Mouse (Mus musculus): ENCODE measurements at regions not wholly inside any gene's neighbourhood (a gene's known extent, or its start where the extent isn't known, plus 50 kb on each side); places are given as distances from the start of the nearest gene placed in this dataset.
A peak's percentile ranks its signal among the peaks of the same experiment; 100 is the strongest.
"Not testable (repeated sequence)": the region's sequence is repeated elsewhere in the genome, so short reads cannot be mapped to it uniquely, and the experiment has no call there.

DNA sequence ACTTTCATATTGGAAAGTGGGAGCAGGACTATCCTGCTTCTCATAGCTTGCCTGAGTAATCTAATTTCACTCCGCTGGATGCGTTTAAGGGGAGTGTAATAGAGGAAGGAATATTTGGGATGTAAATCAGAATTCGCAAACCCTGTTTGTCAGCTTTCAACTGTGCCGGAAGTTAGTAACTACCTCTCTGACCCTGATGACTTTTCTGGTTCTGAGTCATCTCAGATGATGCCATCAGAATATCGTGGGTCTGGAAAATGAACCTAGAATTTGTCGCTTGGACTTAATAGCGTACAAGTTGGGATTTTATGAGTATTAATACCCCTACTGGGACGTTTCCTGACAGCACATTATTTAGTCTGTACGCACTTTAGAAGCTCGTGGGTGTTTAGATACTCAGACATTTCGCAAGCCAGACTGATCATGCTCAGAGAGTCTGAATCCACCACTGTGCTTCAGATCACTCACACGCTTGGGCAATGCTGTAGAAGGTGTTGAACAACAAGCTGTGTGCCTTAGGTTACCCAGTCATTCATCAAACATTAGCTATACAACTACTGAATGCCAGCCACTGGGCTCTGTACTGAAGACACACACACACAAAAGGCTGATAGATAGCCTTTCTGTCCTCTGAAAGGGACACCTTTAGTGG is 131.1 kb downstream of the Phlda1 start:
- no peak for DNase-seq

DNA sequence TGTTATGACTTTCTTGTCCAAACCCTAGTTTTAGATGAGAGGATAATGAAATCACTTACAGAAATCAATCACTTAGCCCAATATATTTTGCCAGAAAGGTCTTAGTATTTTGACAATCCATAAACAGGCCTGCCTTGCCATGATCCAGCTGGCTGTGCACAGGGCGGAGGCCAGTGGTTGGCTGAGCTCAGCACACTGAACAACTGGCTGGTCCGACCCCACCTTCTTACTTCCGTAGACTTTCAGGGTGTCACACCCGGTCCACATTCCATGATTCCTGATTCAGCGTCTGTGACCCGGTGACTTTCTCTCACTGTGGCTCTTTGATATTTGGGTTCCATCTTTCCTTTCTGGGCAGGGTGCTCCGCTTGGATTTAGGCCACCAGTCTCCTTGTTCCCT is 133.8 kb downstream of the Phlda1 start:
- no peak for DNase-seq

DNA sequence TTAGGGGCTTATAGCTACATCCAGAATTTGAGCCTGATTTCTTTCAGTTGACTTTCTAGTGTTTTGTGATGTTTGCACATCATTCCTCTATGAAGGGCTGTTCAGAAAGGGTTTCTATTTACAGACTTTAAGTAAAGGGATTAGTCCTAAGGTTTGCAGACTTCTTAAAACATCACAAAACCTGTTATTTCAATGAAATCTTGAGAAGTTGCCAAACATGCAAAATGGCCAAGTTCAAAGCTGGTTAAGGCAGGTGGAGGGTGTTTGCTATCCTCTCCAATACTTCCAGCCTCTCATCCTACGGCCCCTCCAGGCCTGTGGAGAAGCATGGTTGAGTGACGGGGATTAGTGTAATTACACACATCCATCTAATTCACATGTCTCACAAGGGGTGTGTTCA is 136.6 kb downstream of the Phlda1 start:
- DNase-seq = no peak

DNA sequence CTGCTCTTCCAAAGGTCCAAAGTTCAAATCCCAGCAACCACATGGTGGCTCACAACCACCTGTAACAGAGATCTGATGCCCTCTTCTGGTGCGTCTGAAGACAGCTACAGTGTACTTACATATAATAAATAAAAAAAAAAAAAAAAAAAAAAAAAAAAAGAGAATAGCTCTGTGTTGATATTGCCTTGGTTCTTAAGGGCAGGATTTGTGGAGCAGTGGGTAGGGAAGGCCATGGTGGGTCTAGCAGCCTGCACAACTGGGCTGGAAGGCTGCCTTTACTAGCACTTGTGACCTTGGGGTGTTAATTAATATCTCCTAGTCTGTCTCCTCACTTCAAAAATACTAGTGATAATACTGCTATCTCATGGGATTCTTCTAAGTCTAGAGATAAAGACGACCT is 147.7 kb downstream of the Phlda1 start:
- not testable (repeated sequence) for DNase-seq

DNA sequence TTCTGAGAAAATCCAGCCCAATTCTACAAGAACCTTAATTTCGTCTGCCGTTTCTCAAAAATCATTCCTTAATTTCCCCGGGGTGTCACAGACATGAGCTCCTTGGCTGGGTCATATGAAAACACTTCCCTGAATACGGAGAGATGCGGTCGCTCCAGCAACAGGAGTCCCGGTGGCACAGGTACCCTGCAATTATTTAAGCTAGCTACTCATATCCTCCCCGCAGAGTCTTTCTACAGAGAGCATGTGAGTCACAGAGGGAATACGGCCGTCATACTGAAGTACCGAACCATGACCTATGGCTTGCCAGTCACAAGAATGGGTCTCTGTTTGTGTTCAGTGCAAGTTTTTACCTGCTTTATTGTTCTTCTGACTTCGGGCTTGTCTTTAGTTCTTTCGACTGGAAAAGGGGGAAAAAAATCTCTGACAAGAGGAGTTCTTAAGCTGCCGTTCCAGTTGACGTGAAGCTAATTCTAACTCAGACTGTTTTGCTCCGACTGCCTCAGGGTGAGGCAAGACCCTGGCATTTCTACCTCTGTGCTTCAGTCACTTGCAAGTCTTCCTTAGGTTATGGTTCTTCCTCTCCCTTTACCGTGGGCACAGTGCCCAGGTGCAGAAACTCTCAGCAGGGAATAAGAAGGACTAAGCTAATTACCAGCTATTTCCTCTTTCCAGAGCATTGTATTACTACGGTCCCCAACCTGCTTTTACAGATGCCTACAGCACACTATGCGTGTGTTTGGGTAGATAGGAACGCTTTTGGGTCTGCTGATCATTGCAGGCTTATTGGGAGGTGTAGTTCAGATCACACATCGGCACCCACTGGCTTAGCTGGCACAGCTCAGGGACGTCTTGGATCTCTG is 148.5 kb downstream of the Phlda1 start:
- DNase-seq = peak; percentile 15 to 24

DNA sequence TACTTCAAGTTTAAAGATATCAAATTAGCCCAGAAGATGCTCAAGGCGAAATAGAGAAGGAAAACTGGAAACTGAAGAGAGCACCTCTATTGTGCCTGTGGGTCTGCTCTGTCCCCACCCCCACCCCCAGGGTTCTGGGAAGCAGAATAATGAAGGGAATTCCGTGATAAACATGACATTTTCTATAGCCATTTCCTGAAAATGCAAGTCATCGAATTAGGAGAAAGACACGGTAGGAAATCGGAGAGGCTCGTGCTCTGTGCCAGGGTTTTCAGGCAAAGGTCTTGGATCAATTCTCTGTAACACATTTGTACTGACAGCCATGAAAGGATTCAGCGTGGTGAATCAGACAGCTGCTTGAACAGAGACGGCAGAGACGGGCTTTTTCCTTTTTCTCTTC is 152.7 kb downstream of the Phlda1 start:
- DNase-seq = peak in 1 of 2 experiments; percentile 9

DNA sequence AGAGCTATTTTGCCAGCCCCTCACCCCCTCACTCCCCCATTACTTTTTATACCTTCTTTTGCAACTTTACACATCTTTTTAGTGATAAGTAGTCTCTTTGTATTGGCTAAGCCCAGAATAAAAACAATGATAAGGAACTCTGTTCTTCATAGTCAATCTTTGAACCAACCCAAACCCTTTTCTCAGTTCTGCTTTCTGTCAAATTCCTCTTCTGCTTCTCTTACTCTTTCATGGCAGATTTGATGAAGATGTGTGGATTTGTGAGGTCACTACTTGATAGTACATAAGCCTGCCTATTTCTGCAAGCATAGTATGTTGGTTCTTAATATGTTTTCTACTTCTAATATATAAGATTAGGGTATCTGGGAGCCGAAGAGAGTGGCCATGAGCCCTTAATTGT is 156.6 kb downstream of the Phlda1 start:
- no peak for DNase-seq

DNA sequence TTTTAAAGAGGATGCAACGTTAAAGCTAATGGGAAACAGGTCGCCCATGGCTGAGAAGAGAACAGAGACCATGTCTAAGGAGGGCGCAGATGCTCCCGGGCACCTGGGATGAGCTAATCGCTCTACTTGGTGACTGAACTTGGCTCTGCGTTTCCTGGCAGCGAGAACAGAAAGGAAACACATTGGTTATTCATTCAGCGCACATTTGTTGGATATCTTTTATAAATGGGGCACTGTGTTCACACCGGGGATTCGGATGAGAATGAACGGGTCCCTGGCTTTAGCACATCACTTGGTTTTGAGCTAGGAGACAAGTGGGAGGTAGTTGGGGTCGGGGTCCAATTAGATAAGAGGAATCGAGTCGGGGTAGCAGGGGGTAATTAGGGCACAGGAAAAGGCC is 159.7 kb downstream of the Phlda1 start:
- DNase-seq = peak; percentile 35 to 51

DNA sequence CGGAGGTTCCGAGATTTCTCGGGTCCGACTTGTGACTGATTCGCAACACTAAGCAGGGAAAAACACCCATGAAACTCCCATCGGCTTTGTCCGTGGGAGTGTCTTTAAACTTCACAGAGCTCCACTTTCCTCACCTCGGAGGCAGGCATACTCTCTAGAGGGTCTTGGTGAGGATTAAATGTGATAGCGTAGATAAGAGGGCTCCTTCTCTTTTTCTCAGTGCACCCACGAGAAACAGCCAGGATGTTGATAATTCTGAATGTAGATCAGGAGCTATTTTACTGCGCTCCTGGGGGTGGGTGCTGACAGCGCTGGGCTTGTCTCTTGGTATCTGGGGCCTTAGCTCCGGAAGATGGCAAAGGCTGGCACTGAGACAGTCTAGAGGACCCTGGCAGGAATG is 160.9 kb downstream of the Phlda1 start:
- DNase-seq = no peak

DNA sequence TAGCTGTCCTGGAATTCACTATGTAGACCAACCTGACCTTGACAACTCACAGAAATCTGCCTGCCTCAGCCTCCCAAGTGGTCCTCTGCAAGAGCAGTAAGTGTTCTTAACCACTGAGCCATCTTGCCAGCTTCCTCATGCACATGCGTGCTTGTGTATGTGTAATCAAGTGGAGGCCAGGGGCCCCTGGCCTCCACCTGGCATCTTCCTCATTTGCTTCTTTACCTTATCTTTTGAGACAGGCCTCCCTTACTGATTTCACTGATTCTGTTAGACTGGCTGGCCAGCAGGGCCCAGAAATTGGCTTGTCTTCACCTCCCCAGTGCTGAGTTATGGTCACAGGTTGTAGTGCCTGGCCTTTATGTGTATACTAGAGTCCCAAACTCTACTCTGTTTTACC is 162.6 kb downstream of the Phlda1 start:
- DNase-seq = no peak

DNA sequence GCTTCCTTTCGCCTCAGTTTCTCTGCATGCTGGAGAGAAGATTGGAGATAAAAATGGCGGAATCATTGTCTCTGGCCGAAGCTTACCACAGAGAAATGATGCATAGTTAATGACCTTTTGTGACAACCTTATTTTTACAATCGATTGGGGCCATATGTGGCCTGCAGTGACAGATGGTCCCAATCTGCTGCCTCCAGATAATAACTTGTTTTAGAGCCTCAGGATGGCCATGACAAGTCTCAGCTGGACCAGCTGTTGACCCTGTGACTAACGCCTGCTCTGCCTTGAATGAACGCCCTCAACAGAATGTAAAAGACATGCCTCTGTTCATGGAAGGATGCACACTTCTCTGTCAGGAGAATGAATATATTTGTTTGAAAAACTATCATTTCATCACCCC is 163.6 kb downstream of the Phlda1 start:
- DNase-seq = no peak

DNA sequence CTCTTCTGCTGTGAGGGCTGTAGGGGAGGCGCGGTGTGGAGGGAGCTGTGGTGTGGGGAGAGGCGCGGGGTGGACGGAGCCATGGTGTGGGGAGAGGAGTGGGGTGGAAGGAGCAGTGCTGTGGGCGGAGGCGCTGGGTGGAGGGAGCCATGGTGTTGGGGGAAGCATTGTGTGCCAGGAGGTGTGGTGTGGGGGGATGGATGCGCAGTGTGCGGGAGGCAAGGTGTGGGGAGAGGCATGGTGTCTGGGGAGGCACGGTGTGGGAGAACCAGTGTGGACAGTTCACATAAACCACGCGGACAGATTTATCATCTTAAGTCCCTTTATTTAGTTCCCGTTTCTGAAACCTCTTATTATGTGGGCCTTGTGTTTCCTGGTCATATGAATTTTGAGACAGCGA is 164.6 kb downstream of the Phlda1 start:
- DNase-seq = no peak

DNA sequence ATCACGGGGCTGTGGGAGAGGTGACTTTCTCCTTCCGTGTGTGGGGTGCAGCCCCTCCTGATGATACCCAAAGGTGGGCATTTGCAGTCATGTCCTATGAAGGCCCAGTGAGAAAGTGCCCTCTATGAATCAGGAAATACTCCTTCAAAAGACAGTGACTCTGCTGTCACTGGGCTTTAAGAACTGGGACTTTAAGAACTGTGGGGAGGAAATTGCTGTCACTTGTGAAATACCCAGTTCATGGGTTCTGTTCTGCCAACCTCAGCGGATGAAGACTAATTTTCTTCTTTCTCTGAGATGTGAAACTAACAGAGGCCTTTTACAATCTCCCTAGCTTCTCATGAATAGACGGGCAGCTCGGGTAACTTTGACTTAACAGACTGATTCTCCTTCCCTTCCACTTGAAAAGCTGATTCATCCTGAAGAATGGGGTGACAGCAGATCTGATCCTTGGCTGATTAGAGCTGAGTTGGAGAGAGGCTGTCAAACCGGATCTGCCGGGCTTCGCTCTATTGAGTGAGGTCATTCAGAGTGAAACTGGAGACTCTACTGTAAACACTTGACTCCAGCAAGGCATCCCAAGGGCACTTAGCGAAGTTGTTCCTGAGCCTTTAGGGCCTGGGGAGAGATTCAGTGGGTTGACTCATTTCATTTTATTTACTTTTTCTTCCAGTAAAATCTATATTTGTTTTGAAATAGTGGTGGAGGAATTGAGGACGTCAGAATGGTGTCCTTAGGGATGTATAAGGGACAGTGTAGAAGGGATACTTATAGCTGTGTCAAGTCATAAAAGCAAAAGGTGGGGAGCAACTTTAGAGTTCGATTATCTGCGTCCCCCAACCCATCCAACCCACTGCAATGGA is 166.6 kb downstream of the Phlda1 start:
- no peak for DNase-seq

DNA sequence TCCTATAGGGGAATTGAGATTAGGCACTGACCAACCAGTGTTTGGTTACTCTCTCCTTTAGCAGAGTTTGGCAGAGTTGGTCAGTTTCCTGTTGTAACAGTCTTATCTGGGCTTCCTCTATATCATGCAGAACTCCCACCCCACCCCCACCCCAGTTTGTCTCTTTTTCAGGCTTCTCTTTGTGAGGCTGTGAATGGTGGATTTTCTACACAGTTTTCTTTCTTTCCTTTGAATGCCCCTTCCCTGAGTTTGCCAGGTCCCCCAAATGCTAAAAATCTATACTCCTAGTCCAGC is 167.2 kb downstream of the Phlda1 start:
- DNase-seq = no peak

DNA sequence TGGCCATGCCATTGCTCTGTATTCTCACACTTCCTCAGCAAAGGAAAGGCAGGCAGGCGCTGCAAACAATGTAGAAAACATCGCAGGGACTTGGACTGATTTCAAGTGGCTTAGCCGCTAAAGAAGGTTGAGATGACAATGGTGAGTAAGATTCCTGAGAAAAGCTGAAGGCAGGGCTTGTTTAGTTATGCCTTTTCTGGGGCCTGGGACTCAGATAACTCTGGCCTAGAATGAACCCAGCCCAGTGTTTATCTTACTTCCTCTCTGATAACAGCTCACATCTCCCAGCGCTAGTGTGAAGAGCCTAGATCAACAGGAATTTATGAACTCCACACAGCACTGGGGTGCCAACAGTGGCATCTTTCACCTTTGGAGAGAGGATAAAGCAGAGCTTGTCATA is 170.2 kb downstream of the Phlda1 start:
- DNase-seq = no peak

DNA sequence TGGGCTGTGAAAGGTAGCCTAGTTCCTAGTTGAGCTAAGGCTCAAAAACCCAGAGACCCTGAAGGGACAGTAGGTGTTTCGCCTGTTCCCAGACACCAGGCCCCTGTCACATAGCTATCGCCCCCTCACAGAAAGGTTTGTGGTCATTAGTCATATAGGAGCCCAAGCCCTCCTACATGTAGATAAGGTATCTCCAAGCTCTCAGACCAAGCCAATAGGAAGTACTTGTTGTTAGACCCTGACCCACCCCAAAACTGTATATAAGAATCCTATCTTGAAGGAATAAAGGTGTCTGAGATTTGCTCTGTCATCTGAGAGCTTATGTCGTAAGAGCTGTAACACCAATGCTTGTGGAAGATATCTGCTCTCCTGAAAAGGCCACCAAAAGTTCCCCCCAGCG is 174.8 kb downstream of the Phlda1 start:
- no peak for DNase-seq

DNA sequence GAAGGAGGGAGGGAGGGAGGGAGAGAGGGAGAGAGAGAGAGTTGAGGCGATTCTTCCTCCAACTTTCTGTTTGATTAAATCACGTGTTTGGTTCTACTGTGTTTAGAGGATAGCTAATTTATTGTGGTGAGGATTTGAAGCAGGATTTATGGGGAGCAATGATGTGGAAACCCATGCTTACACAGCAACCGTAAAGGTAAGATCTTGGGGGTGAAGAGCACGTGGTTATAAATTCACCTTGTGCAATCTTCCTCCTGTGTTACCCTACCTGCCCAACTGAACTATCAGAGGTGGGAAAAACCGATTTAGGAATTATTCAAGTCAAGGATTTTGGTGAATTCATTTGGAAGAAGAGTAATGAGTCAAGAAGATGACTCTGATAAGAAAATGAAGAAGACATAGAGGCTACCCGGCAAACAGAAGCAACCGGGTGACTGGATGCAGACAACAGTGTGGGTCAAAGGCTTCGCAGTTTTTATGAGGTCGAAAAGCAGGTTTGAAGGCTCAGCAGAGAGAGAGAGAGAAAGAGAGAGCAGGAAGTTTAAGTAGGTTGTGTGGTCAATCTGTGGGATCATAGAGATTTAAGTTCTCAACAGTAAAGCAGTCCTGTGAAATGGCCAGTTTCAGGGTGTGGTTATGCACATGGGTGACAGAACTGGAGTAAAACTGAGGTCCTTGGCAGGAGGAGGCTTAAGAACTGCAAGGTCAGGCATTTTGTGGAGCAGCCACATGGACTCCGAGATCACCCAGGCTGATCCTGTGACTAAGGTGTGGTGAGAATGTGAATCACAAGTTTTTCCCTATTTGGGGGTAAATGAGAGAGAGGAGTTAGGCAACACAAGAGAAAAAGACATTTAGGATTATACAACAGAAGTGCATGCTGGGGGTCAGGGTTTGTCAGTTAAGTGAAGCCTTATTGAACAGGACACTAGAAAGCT is 178.6 kb downstream of the Phlda1 start:
- no peak for DNase-seq

DNA sequence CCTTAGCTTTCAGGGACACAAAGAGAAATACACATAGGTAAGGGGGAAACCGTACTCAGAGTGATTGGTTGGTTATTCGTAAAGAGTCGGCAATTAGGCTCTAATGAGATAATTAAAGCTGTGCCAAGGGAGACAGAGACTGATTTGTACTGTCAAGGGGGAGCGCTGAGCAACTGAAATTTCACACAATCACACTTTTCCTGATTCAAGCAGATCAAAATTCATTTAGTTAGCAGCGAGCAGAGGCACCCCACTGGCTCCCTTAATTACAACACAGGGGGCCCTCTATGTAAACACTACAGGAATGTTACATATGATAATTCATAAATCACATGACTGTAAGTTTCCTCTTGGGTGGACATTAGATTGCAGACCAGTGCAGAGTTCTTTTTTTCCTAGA is 180.5 kb downstream of the Phlda1 start:
- DNase-seq = no peak

DNA sequence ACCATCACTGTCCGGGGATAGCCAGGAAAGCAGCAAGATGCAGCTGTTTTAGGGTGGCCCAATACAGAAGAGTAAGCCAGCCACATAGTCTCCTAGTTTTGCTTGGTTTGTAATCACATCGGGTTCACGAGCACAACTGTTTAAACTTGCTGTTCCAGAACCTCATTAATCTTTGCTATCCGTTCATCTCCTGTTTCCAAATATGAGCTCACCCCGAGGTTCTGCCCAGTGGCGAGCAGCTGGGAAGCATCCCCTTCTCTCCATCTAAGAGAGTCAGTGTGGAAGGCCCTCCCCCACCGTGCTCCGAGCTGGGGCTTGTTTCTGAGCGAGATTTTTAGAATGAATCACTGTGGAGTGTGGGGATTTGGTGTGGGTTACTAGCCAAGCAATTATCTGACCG is 183.5 kb downstream of the Phlda1 start:
- DNase-seq = no peak

DNA sequence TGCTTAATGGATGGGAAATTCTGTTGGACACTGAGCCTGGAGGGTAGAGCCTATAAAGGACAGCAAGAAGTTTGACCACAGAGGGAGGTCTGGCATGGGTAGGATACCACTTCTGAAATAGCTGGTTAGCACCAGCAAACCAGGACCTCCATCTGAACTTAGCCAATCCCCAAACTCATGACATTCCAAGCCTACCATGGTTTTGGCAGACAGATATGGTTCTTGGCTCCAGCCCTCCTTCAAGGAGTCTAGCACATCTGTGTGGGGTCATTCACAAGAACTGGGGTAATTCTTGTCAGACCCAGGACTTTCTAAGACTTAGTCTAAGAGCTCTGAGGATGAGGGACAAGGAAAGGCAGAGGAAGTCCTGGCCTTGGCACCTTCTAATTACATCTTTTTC is 187.7 kb downstream of the Phlda1 start:
- no peak for DNase-seq

DNA sequence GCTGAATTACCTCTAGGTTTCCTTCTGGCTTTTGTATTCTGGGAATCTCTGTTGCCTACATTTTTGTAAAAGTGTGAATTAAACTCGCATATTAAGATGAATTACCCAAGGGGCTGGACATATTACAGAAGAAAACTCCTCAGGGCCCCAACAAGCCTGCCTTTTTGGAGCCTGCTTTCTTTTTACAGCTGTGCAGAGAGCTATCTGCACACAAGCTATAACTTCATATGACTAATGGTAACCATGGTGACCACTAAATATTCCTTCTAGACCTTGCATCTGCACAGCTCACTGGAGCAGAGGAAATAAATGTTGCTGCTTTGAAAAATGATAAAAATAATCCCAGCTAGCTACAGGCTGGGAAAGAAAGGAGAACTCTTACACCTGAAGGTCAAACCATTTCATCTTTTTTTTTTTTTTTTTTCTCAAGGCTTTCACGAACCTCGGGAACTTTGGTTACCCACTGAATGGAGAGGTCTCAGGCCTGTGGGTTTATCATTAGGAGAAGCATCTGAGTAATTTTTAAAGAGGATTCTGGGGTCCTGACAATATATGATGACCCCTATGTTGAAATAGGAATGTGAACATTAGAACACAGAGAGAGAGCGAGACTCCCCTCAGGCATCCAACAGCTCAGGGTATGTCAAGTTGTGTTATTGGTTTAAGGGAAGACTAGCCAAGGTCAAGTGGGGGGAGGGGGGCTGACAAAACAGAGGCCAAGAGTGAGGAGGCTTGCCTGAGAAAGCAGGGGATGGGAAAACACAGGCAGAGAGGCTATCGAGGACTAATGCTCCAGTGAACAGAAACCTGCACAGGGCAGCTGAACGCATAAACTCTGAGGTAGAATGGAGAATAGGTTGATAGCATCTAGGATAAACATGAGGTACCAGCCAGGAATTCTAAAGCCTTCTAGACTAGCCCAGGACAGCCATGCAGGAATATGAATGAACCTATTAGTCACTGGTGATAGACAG is 188.4 kb downstream of the Phlda1 start:
- no peak for DNase-seq
